Mouse (Mus musculus): ENCODE results near the gene Acvr1. TPM values are rescaled to one million over a fixed set of nuclear protein-coding genes. Genes with fewer than 3 reads are reported as not detected.

Acvr1 gene
- polyA plus RNA-seq, 1 experiment from 2014 or later: 2.7 TPM

DNA sequence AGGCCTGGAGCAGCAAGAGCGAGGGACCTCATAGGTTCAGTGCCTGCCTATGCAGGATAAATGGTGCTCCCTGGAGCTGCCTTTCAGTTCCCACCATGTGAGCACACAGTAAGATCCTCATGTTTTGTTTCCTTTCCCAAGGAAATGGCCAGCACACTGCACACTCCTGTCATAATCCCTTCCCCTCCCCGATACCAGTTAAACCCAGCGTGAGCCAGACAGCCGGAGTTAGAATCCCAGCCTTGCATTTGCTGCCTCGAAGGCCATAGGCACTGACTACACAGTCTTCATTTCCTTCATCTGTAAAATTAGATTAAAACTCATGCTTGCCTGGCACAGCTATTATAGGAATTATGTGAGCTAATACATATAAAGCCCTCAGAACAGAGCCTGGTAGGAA lies 37.6 kb downstream of the Acvr1 start:
- Histone ChIP-seq H3K27ac (ENCODE audit: low read depth) (no peak overlapping the region), H3K4me1 (ENCODE audit: insufficient read depth) (peaks cover 43% of the 10 kb centered on the region), H3K4me2 (ENCODE audit: low read depth, low read length) (no peak overlapping the region), H3K27me3 (ENCODE audit: insufficient read depth, low read length) (no peaks in the 10 kb centered on the region), H3K4me3 (ENCODE audit: low read depth, low read length) (no peak overlapping the region), H3K9ac (replicated peaks) (no peak overlapping the region), H3K9me3 (ENCODE audit: low read length) (no peaks in the 10 kb centered on the region), H3K36me3 (replicated peaks; ENCODE audit: insufficient read depth, low read length) (no peaks in the 10 kb centered on the region)
- ATAC-seq (no peak), DNase-seq (no peak)
- 84% methylated on average over 5 of the region's 5 CpGs for WGBS (ENCODE audit: insufficient replicate concordance)
- no peak for TF ChIP-seq EP300 (IDR thresholded peaks at IDR 0.05; ENCODE audit: low read depth)
- no peak for TF ChIP-seq CTCF (IDR thresholded peaks at IDR 0.05; ENCODE audit: low read depth)

DNA sequence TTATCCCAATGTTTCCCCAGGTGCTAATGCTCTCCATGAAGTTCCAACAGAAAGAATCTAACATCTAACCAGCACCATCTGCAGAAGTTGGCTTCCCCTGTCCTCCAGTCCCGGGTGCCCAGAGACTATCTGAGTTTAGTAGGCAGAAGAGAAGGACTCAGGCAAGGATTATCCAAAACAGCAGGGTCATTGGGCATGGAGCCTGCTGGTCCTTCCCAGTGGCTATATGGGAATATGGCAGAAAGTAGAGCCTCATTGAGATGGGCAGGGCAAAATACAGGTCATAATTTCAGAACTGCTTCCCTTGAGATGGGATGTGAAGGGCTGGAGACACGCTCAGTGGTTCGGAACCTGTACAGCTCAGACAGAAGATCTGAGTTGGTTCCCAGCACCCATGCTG lies 39.2 kb downstream of the Acvr1 start:
- Histone ChIP-seq H3K4me1 (ENCODE audit: insufficient read depth) (peaks cover 28% of the 10 kb centered on the region), H3K36me3 (replicated peaks; ENCODE audit: insufficient read depth, low read length) (no peaks in the 10 kb centered on the region), H3K9me3 (ENCODE audit: low read length) (no peaks in the 10 kb centered on the region), H3K4me3 (ENCODE audit: low read depth, low read length) (no peak overlapping the region), H3K9ac (replicated peaks) (no peak overlapping the region), H3K4me2 (ENCODE audit: low read depth, low read length) (no peak overlapping the region), H3K27ac (ENCODE audit: low read depth) (no peak overlapping the region), H3K27me3 (ENCODE audit: insufficient read depth, low read length) (no peaks in the 10 kb centered on the region)
- ATAC-seq (no peak), DNase-seq (no peak)
- TF ChIP-seq EP300 (IDR thresholded peaks at IDR 0.05; ENCODE audit: low read depth): no peak
- no peak for TF ChIP-seq CTCF (IDR thresholded peaks at IDR 0.05; ENCODE audit: low read depth)
- 74% methylated on average over 3 of the region's 3 CpGs for WGBS (ENCODE audit: insufficient replicate concordance)

DNA sequence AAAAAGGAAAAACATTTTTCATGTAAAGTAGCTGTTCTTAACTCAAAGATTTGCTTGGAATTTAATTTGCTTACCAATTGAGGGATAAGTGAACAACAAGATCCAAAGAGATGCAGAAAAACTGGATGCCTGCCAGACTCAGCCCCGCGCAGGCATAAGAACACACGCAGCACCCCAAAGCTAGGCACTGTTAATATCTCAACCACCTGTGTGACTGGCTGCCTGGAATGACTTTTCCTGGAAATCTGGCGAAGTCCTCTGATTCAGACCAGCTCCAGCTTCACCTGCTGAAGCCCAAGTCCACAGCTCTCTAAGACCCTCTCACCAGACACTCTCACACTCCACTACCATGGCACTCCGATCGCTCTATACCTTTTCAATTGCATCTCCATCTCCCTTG lies 42.6 kb downstream of the Acvr1 start:
- no peak for TF ChIP-seq CTCF (IDR thresholded peaks at IDR 0.05; ENCODE audit: low read depth)
- TF ChIP-seq EP300 (IDR thresholded peaks at IDR 0.05; ENCODE audit: low read depth): no peak
- H3K36me3 ChIP-seq (replicated peaks; ENCODE audit: insufficient read depth, low read length): no peaks in the 10 kb centered on the region
- no peak overlapping the region for H3K9ac ChIP-seq (replicated peaks)
- no peaks in the 10 kb centered on the region for H3K9me3 ChIP-seq (ENCODE audit: low read length)
- 72% methylated on average over 6 of the region's 6 CpGs for WGBS (ENCODE audit: insufficient replicate concordance)
- peaks cover 10% of the 10 kb centered on the region for H3K4me1 ChIP-seq (ENCODE audit: insufficient read depth)
- H3K4me3 ChIP-seq (ENCODE audit: low read depth, low read length): no peak overlapping the region
- ATAC-seq: no peak
- no peak for DNase-seq
- no peak overlapping the region for H3K27ac ChIP-seq (ENCODE audit: low read depth)
- no peaks in the 10 kb centered on the region for H3K27me3 ChIP-seq (ENCODE audit: insufficient read depth, low read length)
- H3K4me2 ChIP-seq (ENCODE audit: low read depth, low read length): no peak overlapping the region

DNA sequence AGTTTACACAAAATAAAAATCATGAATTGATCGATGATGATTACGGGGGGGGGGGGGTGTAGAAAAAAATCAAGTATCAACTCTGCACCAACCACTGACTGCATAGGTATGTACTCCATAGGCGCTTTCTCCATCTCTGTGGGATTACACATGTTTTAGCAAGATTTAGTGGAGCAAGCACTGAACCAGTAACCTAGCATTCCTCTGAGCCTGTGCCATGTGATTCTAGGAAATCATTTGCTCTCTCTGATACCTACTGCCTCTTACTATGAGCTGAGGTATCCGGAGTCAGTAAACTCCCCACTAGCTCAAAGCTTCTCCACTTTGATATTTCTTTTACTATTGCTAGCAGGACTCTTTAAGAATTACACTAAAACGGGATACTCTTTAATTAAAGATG lies 43.1 kb downstream of the Acvr1 start:
- H3K27ac ChIP-seq (ENCODE audit: low read depth): no peak overlapping the region
- H3K4me3 ChIP-seq (ENCODE audit: low read depth, low read length): no peak overlapping the region
- no peak overlapping the region for H3K9ac ChIP-seq (replicated peaks)
- H3K9me3 ChIP-seq (ENCODE audit: low read length): no peaks in the 10 kb centered on the region
- no peaks in the 10 kb centered on the region for H3K36me3 ChIP-seq (replicated peaks; ENCODE audit: insufficient read depth, low read length)
- H3K27me3 ChIP-seq (ENCODE audit: insufficient read depth, low read length): no peaks in the 10 kb centered on the region
- TF ChIP-seq EP300 (IDR thresholded peaks at IDR 0.05; ENCODE audit: low read depth) (no peak), CTCF (IDR thresholded peaks at IDR 0.05; ENCODE audit: low read depth) (no peak)
- no peak for ATAC-seq
- no peak for DNase-seq
- peaks cover 8% of the 10 kb centered on the region for H3K4me1 ChIP-seq (ENCODE audit: insufficient read depth)
- no peak overlapping the region for H3K4me2 ChIP-seq (ENCODE audit: low read depth, low read length)
- WGBS (ENCODE audit: insufficient replicate concordance): 78% methylated on average over 5 of the region's 5 CpGs

DNA sequence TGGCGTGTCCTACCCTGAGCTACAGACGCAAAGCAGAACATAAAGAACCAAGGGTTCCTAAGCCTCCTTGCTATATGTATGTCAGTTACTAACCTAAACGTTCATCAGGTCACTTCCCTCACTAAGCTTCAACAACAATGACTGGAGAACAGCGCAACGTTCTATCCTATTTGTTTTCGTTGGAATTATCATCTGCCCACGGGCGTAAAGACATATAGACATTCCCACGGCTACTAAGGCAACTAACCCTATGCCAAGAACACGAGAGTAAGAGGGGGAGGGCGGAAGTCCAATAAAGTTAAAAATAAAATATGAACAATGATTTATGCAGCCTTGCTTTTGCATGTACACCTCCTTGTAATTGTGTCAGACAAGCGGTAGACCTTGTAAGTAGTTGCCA lies 43.9 kb downstream of the Acvr1 start:
- Histone ChIP-seq H3K27ac (ENCODE audit: low read depth) (no peak overlapping the region), H3K9ac (replicated peaks) (no peak overlapping the region), H3K4me3 (ENCODE audit: low read depth, low read length) (no peak overlapping the region), H3K4me2 (ENCODE audit: low read depth, low read length) (no peak overlapping the region), H3K4me1 (ENCODE audit: insufficient read depth) (peaks cover 3% of the 10 kb centered on the region), H3K36me3 (replicated peaks; ENCODE audit: insufficient read depth, low read length) (no peaks in the 10 kb centered on the region), H3K27me3 (ENCODE audit: insufficient read depth, low read length) (no peaks in the 10 kb centered on the region), H3K9me3 (ENCODE audit: low read length) (no peaks in the 10 kb centered on the region)
- ATAC-seq (no peak), DNase-seq (no peak)
- WGBS (ENCODE audit: insufficient replicate concordance): 80% methylated on average over 12 of the region's 12 CpGs
- TF ChIP-seq CTCF (IDR thresholded peaks at IDR 0.05; ENCODE audit: low read depth) (no peak), EP300 (IDR thresholded peaks at IDR 0.05; ENCODE audit: low read depth) (no peak)

DNA sequence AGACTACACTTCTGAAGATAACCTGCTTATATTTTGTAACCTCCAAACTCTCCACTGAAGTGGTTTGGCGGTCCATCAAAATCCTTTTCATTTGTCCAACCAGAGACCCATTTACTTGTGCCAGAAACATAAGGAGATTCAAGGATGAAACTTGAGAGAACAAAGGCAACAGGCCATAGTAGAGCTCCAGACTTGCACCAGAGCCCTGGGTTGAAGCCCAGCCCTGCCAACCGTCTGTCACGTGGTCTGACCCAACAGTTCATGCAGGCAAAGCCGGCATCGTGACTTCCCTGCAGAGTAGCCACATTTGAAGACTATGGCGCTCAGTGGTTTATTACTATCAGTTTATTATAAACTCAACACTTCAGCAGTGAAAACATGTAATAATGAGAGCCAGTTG lies 45.3 kb downstream of the Acvr1 start:
- WGBS (ENCODE audit: insufficient replicate concordance): 75% methylated on average over 6 of the region's 6 CpGs

DNA sequence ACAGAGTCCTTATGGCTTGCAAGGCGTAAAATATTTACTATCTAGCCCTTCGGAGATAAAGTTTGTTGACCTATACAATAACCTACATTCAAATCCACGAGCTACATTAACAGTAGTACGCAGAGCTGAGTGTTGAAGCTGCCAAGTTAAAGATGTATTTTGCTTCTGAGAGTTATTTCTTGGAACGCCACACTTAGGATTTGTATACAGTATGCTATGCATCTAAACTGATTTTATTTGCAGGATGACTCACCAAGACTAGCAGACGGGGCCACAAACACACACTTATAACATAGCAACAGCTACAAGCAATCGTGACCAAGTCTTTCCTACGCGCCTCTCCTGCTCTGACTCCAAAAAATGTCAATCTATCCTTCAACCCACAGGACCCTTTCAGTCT lies 46.2 kb downstream of the Acvr1 start:
- ATAC-seq (no peak), DNase-seq (no peak)
- no peak for TF ChIP-seq CTCF (IDR thresholded peaks at IDR 0.05; ENCODE audit: low read depth)
- TF ChIP-seq EP300 (IDR thresholded peaks at IDR 0.05; ENCODE audit: low read depth): no peak
- H3K4me2 ChIP-seq (ENCODE audit: low read depth, low read length): no peak overlapping the region
- H3K9ac ChIP-seq (replicated peaks): no peak overlapping the region
- no peaks in the 10 kb centered on the region; the same call in 1 of the 2 replicates for H3K4me1 ChIP-seq (ENCODE audit: insufficient read depth)
- H3K36me3 ChIP-seq (replicated peaks; ENCODE audit: insufficient read depth, low read length): no peaks in the 10 kb centered on the region
- no peaks in the 10 kb centered on the region for H3K27me3 ChIP-seq (ENCODE audit: insufficient read depth, low read length)
- H3K4me3 ChIP-seq (ENCODE audit: low read depth, low read length): no peak overlapping the region
- H3K27ac ChIP-seq (ENCODE audit: low read depth): no peak overlapping the region
- no peaks in the 10 kb centered on the region for H3K9me3 ChIP-seq (ENCODE audit: low read length)
- WGBS (ENCODE audit: insufficient replicate concordance): 74% methylated on average over 9 of the region's 9 CpGs

More for the DNA sequence above, 45.3 kb downstream of the Acvr1 start:
- H3K4me2 ChIP-seq (ENCODE audit: low read depth, low read length): no peak overlapping the region
- no peak for DNase-seq
- H3K9me3 ChIP-seq (ENCODE audit: low read length): no peaks in the 10 kb centered on the region
- H3K4me1 ChIP-seq (ENCODE audit: insufficient read depth): no peaks in the 10 kb centered on the region; the same call in 1 of the 2 replicates
- no peak overlapping the region for H3K27ac ChIP-seq (ENCODE audit: low read depth)
- H3K9ac ChIP-seq (replicated peaks): no peak overlapping the region
- H3K4me3 ChIP-seq (ENCODE audit: low read depth, low read length): no peak overlapping the region
- no peak for ATAC-seq
- H3K27me3 ChIP-seq (ENCODE audit: insufficient read depth, low read length): no peaks in the 10 kb centered on the region
- H3K36me3 ChIP-seq (replicated peaks; ENCODE audit: insufficient read depth, low read length): no peaks in the 10 kb centered on the region
- TF ChIP-seq CTCF (IDR thresholded peaks at IDR 0.05; ENCODE audit: low read depth): no peak
- TF ChIP-seq EP300 (IDR thresholded peaks at IDR 0.05; ENCODE audit: low read depth): no peak

Data from liver, postnatal 0 days (tissue).